Comparison of ENCODE assay signal across 9 mouse cellular contexts in genomic region chr1:154117688-154118373, GRCm38 (mm10).
DNase-seq lines count a peak whose midpoint lies in the region; ATAC-seq and TF ChIP-seq lines count a peak whose summit lies in the region.
"Had no signal": no experiment of that assay in that cellular context is flagged by ENCODE, and none has a peak within 500 bp of the region (broad histone marks: within the 10 kb centered on the region; RNA-seq: fewer than 3 reads in every experiment).

No protein-coding gene starts in this region.

- peak overlapping the region; percentile 59 for H3K4me2 ChIP-seq in heart, embryonic 15.5 days
- peak overlapping the region; percentile 32 for H3K4me2 ChIP-seq in kidney, postnatal 0 days (ENCODE audit: low read length)
- H3K4me2 ChIP-seq in liver, embryonic 15.5 days, result peak overlapping the region; percentile 50
- peak overlapping the region; percentile 20; the same call in 1 of the 2 replicates for H3K4me2 ChIP-seq in neural tube, embryonic 13.5 days

- no peaks in the 10 kb centered on the region for H3K4me1 ChIP-seq in embryonic fibroblast, embryonic 13.5 days (ENCODE audit: control insufficient read depth, insufficient read depth, low read length)
- peaks cover 12% of the 10 kb centered on the region for H3K4me1 ChIP-seq in heart, embryonic 15.5 days (replicated peaks)
- H3K4me1 ChIP-seq in kidney, postnatal 0 days (replicated peaks; ENCODE audit: insufficient read depth, low read length), result peaks cover 7% of the 10 kb centered on the region
- peaks cover 21% of the 10 kb centered on the region for H3K4me1 ChIP-seq in liver, embryonic 15.5 days (replicated peaks)
- H3K4me1 ChIP-seq in neural tube, embryonic 13.5 days (replicated peaks), result peaks cover 12% of the 10 kb centered on the region
- H3K4me1 ChIP-seq in testis, adult 2 months (ENCODE audit: control insufficient read depth, insufficient read depth, low read length), result peaks cover 5% of the 10 kb centered on the region

- H3K27ac ChIP-seq in embryonic fibroblast, embryonic 13.5 days (ENCODE audit: insufficient read depth, low read length), result no peak overlapping the region
- peak overlapping the region; percentile 37 for H3K27ac ChIP-seq in heart, embryonic 15.5 days
- peak overlapping the region; percentile 69 for H3K27ac ChIP-seq in kidney, postnatal 0 days
- peak overlapping the region; percentile 72 for H3K27ac ChIP-seq in liver, embryonic 15.5 days (replicated peaks)
- H3K27ac ChIP-seq in neural tube, embryonic 13.5 days (replicated peaks), result no peak overlapping the region
- peak overlapping the region; percentile 95 for H3K27ac ChIP-seq in testis, adult 2 months (ENCODE audit: control insufficient read depth, insufficient read depth, low read depth, low read length)

- no peaks in the 10 kb centered on the region for H3K36me3 ChIP-seq in heart, embryonic 15.5 days
- H3K36me3 ChIP-seq in kidney, postnatal 0 days (ENCODE audit: insufficient read depth, low read length), result no peaks in the 10 kb centered on the region
- no peaks in the 10 kb centered on the region for H3K36me3 ChIP-seq in liver, embryonic 15.5 days (replicated peaks)
- no peaks in the 10 kb centered on the region for H3K36me3 ChIP-seq in neural tube, embryonic 13.5 days
- no peaks in the 10 kb centered on the region for H3K36me3 ChIP-seq in testis, adult 2 months (ENCODE audit: control insufficient read depth, insufficient read depth, low read length)

- H3K27me3 ChIP-seq in heart, embryonic 15.5 days, result no peaks in the 10 kb centered on the region
- no peaks in the 10 kb centered on the region for H3K27me3 ChIP-seq in kidney, postnatal 0 days (ENCODE audit: insufficient read depth, low read length)
- no peaks in the 10 kb centered on the region; the same call in 1 of the 2 replicates for H3K27me3 ChIP-seq in liver, embryonic 15.5 days
- no peaks in the 10 kb centered on the region for H3K27me3 ChIP-seq in neural tube, embryonic 13.5 days
- no peaks in the 10 kb centered on the region for H3K27me3 ChIP-seq in testis, adult 2 months (ENCODE audit: control insufficient read depth, insufficient read depth, low read length)
- H3K27me3 ChIP-seq: Patski had no signal

- peak; percentile 88 for DNase-seq in A20 (ENCODE audit: low read depth, low spot score)
- DNase-seq in adrenal gland, postnatal 25 days, result peak; percentile 71
- DNase-seq in kidney, postnatal 0 days (ENCODE audit: low spot score), result peak; percentile 53

- H3K9ac ChIP-seq in heart, embryonic 15.5 days, result no peak overlapping the region
- peak overlapping the region; percentile 40; the same call in 1 of the 2 replicates for H3K9ac ChIP-seq in kidney, postnatal 0 days (ENCODE audit: low read depth, low read length)
- no peak overlapping the region for H3K9ac ChIP-seq in liver, embryonic 15.5 days
- no peak overlapping the region for H3K9ac ChIP-seq in neural tube, embryonic 13.5 days

- TF ChIP-seq POLR2A in embryonic fibroblast, embryonic 13.5 days (IDR thresholded peaks at IDR 0.05; ENCODE audit: low read depth, low read length), result no peak
- TF ChIP-seq POLR2A in testis, adult 2 months (IDR thresholded peaks at IDR 0.05; ENCODE audit: control insufficient read depth, low read depth, low read length), result peak; percentile 34; the same call in 1 of the 2 replicates

- H3K9me3 ChIP-seq in heart, embryonic 15.5 days (replicated peaks), result no peaks in the 10 kb centered on the region
- H3K9me3 ChIP-seq in kidney, postnatal 0 days (replicated peaks; ENCODE audit: low read length), result no peaks in the 10 kb centered on the region
- H3K9me3 ChIP-seq in liver, embryonic 15.5 days (replicated peaks), result no peaks in the 10 kb centered on the region
- no peaks in the 10 kb centered on the region for H3K9me3 ChIP-seq in neural tube, embryonic 13.5 days

- peak; percentile 68 for ATAC-seq in heart, embryonic 15.5 days (replicated peaks; ENCODE audit: insufficient number of reproducible peaks, insufficient read depth, low FRiP score, low read depth)
- peak; percentile 66 for ATAC-seq in kidney, postnatal 0 days (replicated peaks; ENCODE audit: low FRiP score, low read depth)
- ATAC-seq in liver, embryonic 15.5 days (ENCODE audit: insufficient read depth), result peak; percentile 66
- no peak for ATAC-seq in neural tube, embryonic 13.5 days (ENCODE audit: low read depth)
- ATAC-seq: Patski had no signal

- peak; percentile 44; the same call in 1 of the 2 replicates for TF ChIP-seq CTCF in embryonic fibroblast, embryonic 13.5 days (IDR thresholded peaks at IDR 0.05; ENCODE audit: borderline replicate concordance, insufficient read depth, low read length)
- TF ChIP-seq CTCF in kidney, postnatal 0 days (IDR thresholded peaks at IDR 0.05; ENCODE audit: low read depth), result peak; percentile 52; the same call in 1 of the 2 replicates
- TF ChIP-seq CTCF in testis, adult 2 months (IDR thresholded peaks at IDR 0.05; ENCODE audit: control insufficient read depth, insufficient read depth, insufficient replicate concordance, low read depth, low read length), result peak; percentile 44; the same call in 1 of the 2 replicates

- WGBS in heart, embryonic 15.5 days, result 29% methylated on average over 20 of the region's 20 CpGs
- 34% methylated on average over 20 of the region's 20 CpGs for WGBS in kidney, postnatal 0 days
- WGBS in liver, embryonic 15.5 days (ENCODE audit: insufficient replicate concordance), result 9% methylated on average over 19 of the region's 20 CpGs
- 50% methylated on average over 19 of the region's 20 CpGs for WGBS in neural tube, embryonic 13.5 days

- no peak overlapping the region for H3K4me3 ChIP-seq in embryonic fibroblast, embryonic 13.5 days (ENCODE audit: insufficient read depth, low read length)
- peak overlapping the region; percentile 19 for H3K4me3 ChIP-seq in heart, embryonic 15.5 days
- no peak overlapping the region for H3K4me3 ChIP-seq in kidney, postnatal 0 days (replicated peaks; ENCODE audit: low read depth, low read length)
- H3K4me3 ChIP-seq in liver, embryonic 15.5 days (replicated peaks), result peak overlapping the region; percentile 26; the same call in 1 of the 2 replicates
- H3K4me3 ChIP-seq in neural tube, embryonic 13.5 days, result no peak overlapping the region
- peak overlapping the region; percentile 55 for H3K4me3 ChIP-seq in testis, adult 2 months (ENCODE audit: control insufficient read depth, low read depth, low read length)

Comparison
In these comparisons a context has a peak if more than half of its experiments do, and no peak if none do; other contexts are left out.
1. H3K27ac ChIP-seq: peak in heart, embryonic 15.5 days (single experiment), kidney, postnatal 0 days (single experiment), liver, embryonic 15.5 days (single experiment) and testis, adult 2 months (single experiment); none in embryonic fibroblast, embryonic 13.5 days (single experiment) and neural tube, embryonic 13.5 days (single experiment).
2. H3K4me3 ChIP-seq: peak in heart, embryonic 15.5 days (single experiment), liver, embryonic 15.5 days (single experiment) and testis, adult 2 months (single experiment); none in embryonic fibroblast, embryonic 13.5 days (single experiment), kidney, postnatal 0 days (single experiment) and neural tube, embryonic 13.5 days (single experiment).
3. Peak in every context shown above with its lines, with median percentiles within 50 percentile points of each other: DNase-seq, CTCF ChIP-seq and H3K4me2 ChIP-seq.